Mouse (Mus musculus) bone marrow macrophage, adult 2 months (primary cell): ENCODE results near the gene Apol6. TPM values are rescaled to one million over a fixed set of nuclear protein-coding genes. Genes with fewer than 3 reads are reported as not detected.

ENCODE experiments used
- H3K27ac ChIP-seq: 2 replicates; pipeline ENCODE4 v1.5.1; 2012; ENCODE audit warnings: low read depth, low read length; ENCODE audit not compliant: insufficient read depth
- H3K4me1 ChIP-seq: 2 replicates; pipeline ENCODE4 v1.6.1; 2012; ENCODE audit warnings: low read length; ENCODE audit not compliant: control insufficient read depth, insufficient read depth
- H3K4me3 ChIP-seq: 2 replicates; pipeline ENCODE4 v1.5.1; 2012; ENCODE audit warnings: mild to moderate bottlenecking, low read length, moderate library complexity; ENCODE audit not compliant: insufficient read depth
- CTCF ChIP-seq: IDR thresholded peaks from 2 replicates; pipeline ENCODE4 v1.5.1; 2012; ENCODE audit warnings: low read depth, mild to moderate bottlenecking, low read length, moderate library complexity
- POLR2A ChIP-seq: IDR thresholded peaks from 2 replicates; pipeline ENCODE4 v1.6.1; 2012; ENCODE audit warnings: mild to moderate bottlenecking, low read depth, low read length, borderline replicate concordance
- polyA plus RNA-seq: library from polyadenylated mRNA; stranded (reverse); fragments of >200 nt; gene quantifications from 2 replicates; pipeline ENCODE4 v1.2.4, GENCODE M21; 2012; ENCODE audit not compliant: missing spikeins, insufficient read depth, insufficient read length

The Apol6 gene
- polyA plus RNA-seq: not detected in 2 replicates

- TF ChIP-seq POLR2A (no peak), CTCF (no peak)
- no peak within 1 kb of the TSS for H3K4me3 ChIP-seq
- no peak within 1 kb of the TSS for H3K27ac ChIP-seq
- no peaks in the 10 kb centered on the region for H3K4me1 ChIP-seq
Observed at GRCm38 (mm10) chr15:77044597-77045320, at the start of gene Apol6. Gene Apol6 (plus strand): TSS chr15:77044729.

GRCm38 (mm10) chr15:76998048-76998447, 46.5 kb upstream of the Apol6 start:
- Histone ChIP-seq H3K27ac (no peak overlapping the region), H3K4me1 (no peaks in the 10 kb centered on the region), H3K4me3 (no peak overlapping the region)
- no peak for TF ChIP-seq POLR2A
- no peak for TF ChIP-seq CTCF

GRCm38 (mm10) chr15:76998878-76999588, 45.5 kb upstream of the Apol6 start:
- TF ChIP-seq CTCF (no peak), POLR2A (no peak)

GRCm38 (mm10) chr15:77003173-77003867, 41.2 kb upstream of the Apol6 start:
- no peak for TF ChIP-seq POLR2A
- TF ChIP-seq CTCF: no peak
- H3K4me1 ChIP-seq: no peaks in the 10 kb centered on the region
- no peak overlapping the region for H3K4me3 ChIP-seq
- no peak overlapping the region for H3K27ac ChIP-seq

More at GRCm38 (mm10) chr15:76998878-76999588, 45.5 kb upstream of the Apol6 start:
- Histone ChIP-seq H3K4me1 (no peaks in the 10 kb centered on the region), H3K27ac (no peak overlapping the region), H3K4me3 (no peak overlapping the region)

GRCm38 (mm10) chr15:77003868-77004215, 40.7 kb upstream of the Apol6 start:
- Histone ChIP-seq H3K4me3 (no peak overlapping the region), H3K27ac (no peak overlapping the region), H3K4me1 (no peaks in the 10 kb centered on the region)
- peak; percentile 41; the same call in 1 of the 2 replicates for TF ChIP-seq CTCF
- TF ChIP-seq POLR2A: no peak

- H3K4me3 ChIP-seq: no peak overlapping the region
- no peaks in the 10 kb centered on the region for H3K4me1 ChIP-seq
- H3K27ac ChIP-seq: no peak overlapping the region
- no peak for TF ChIP-seq POLR2A
- no peak for TF ChIP-seq CTCF
Observed at GRCm38 (mm10) chr15:77008851-77009250, 35.7 kb upstream of the Apol6 start.

GRCm38 (mm10) chr15:77013753-77014241, 30.7 kb upstream of the Apol6 start:
- TF ChIP-seq CTCF (no peak), POLR2A (no peak)
- Histone ChIP-seq H3K4me1 (no peaks in the 10 kb centered on the region), H3K27ac (no peak overlapping the region), H3K4me3 (no peak overlapping the region)

- TF ChIP-seq CTCF (no peak), POLR2A (no peak)
- no peak overlapping the region for H3K4me3 ChIP-seq
- H3K4me1 ChIP-seq: no peaks in the 10 kb centered on the region
- no peak overlapping the region for H3K27ac ChIP-seq
Observed at GRCm38 (mm10) chr15:77014431-77014830, 30.1 kb upstream of the Apol6 start.

- TF ChIP-seq POLR2A: no peak
- TF ChIP-seq CTCF: no peak
- no peak overlapping the region for H3K27ac ChIP-seq
- no peak overlapping the region for H3K4me3 ChIP-seq
Observed at GRCm38 (mm10) chr15:77014985-77015384, 29.5 kb upstream of the Apol6 start.

More at GRCm38 (mm10) chr15:77014985-77015384, 29.5 kb upstream of the Apol6 start:
- no peaks in the 10 kb centered on the region for H3K4me1 ChIP-seq
